Mouse (Mus musculus) CH12.LX (cell line): ENCODE results near the gene Six1. TPM values are rescaled to one million over a fixed set of nuclear protein-coding genes. Genes with fewer than 3 reads are reported as not detected.

Experiments
- DNase-seq: peaks from one replicate; pipeline ENCODE4 v3.0.0-alpha.2; 2013; ENCODE audit errors: extremely low read depth
- H3K27ac ChIP-seq: 2 replicates; pipeline ENCODE4 v1.5.1; 2012; ENCODE audit warnings: low read depth, mild to moderate bottlenecking, control low read depth, moderate library complexity; ENCODE audit not compliant: insufficient read depth
- H3K27me3 ChIP-seq: replicated peaks from 2 replicates; pipeline ENCODE3; 2012; ENCODE audit warnings: inconsistent platforms
- H3K36me3 ChIP-seq, 2 experiments: replicated peaks in 1 of 2; 2 replicates each; pipeline versions ENCODE3 to v1.6.1; 2012; ENCODE audit warnings: inconsistent platforms in 1 of 2, low read length in 1 of 2, mild to moderate bottlenecking in 1 of 2, mixed read lengths in 1 of 2, moderate library complexity in 1 of 2; ENCODE audit not compliant: control insufficient read depth in 1 of 2, insufficient read depth in 1 of 2
- H3K4me1 ChIP-seq, 2 experiments: 2 replicates each; pipeline ENCODE4 v1.6.1; 2012; ENCODE audit warnings: inconsistent platforms in 1 of 2, moderate library complexity in 1 of 2; ENCODE audit not compliant: insufficient read depth in 2 of 2, control insufficient read depth in 1 of 2
- H3K4me2 ChIP-seq: 2 replicates; pipeline ENCODE4 v1.6.1; 2012; ENCODE audit warnings: low read depth, mild to moderate bottlenecking, control low read depth; ENCODE audit not compliant: poor library complexity, insufficient read depth, severe bottlenecking
- H3K4me3 ChIP-seq, 3 experiments: fragments of 150-350 bp in 1 of 3; sonication (generic) in 1 of 3; replicated peaks in 1 of 3; 2 replicates each; pipeline versions ENCODE3 to v1.5.1; 2011 to 2012; ENCODE audit warnings: low read depth in 2 of 3, low read length in 2 of 3, mild to moderate bottlenecking in 2 of 3, moderate library complexity in 2 of 3, control low read depth in 1 of 3, improper control_type of control experiment in 1 of 3, inconsistent platforms in 1 of 3, mixed read lengths in 1 of 3; ENCODE audit not compliant: poor library complexity in 1 of 3
- H3K79me2 ChIP-seq: replicated peaks from 2 replicates; pipeline ENCODE4 v1.6.1; 2012; ENCODE audit warnings: mild to moderate bottlenecking, moderate library complexity; ENCODE audit not compliant: control insufficient read depth, poor library complexity, insufficient read depth, severe bottlenecking; ENCODE audit errors: extremely low read depth
- H3K9ac ChIP-seq: 2 replicates; pipeline ENCODE4 v1.6.1; 2012; ENCODE audit warnings: low read depth, mild to moderate bottlenecking, control low read depth, moderate library complexity; ENCODE audit not compliant: insufficient read depth
- H3K9me3 ChIP-seq: replicated peaks from 2 replicates; pipeline ENCODE3; 2012; ENCODE audit warnings: low read length, inconsistent platforms, mixed read lengths
- CHD1 ChIP-seq: IDR thresholded peaks from 2 replicates; pipeline ENCODE4 v1.6.1; 2012; ENCODE audit warnings: low read depth, low read length, improper control_type of control experiment, inconsistent platforms
- CHD2 ChIP-seq: IDR thresholded peaks from 2 replicates; pipeline ENCODE4 v1.6.1; 2011; ENCODE audit warnings: low read length, improper control_type of control experiment
- CTCF ChIP-seq, 2 experiments: IDR thresholded peaks in 1 of 2; conservative IDR thresholded peaks in 1 of 2; 2 replicates each; pipeline ENCODE4 v1.5.1; 2011 to 2012; ENCODE audit warnings: low read depth in 2 of 2, low read length in 2 of 2, improper control_type of control experiment in 1 of 2, inconsistent platforms in 1 of 2, mild to moderate bottlenecking in 1 of 2, moderate library complexity in 1 of 2
- EP300 ChIP-seq: IDR thresholded peaks from 2 replicates; pipeline ENCODE4 v1.6.1; 2011; ENCODE audit warnings: low read length, improper control_type of control experiment
- GABPA ChIP-seq: IDR thresholded peaks from 2 replicates; pipeline ENCODE4 v1.6.1; 2012; ENCODE audit warnings: low read depth, low read length, improper control_type of control experiment, inconsistent platforms; ENCODE audit not compliant: insufficient replicate concordance
- HCFC1 ChIP-seq: IDR thresholded peaks from 2 replicates; pipeline ENCODE4 v1.6.1; 2012; ENCODE audit warnings: low read depth, mild to moderate bottlenecking, inconsistent platforms, low read length, improper control_type of control experiment
- MAFK ChIP-seq: IDR thresholded peaks from 2 replicates; pipeline ENCODE4 v1.6.1; 2011; ENCODE audit warnings: low read length, improper control_type of control experiment; ENCODE audit not compliant: insufficient replicate concordance
- MAX ChIP-seq: IDR thresholded peaks from 2 replicates; pipeline ENCODE4 v1.6.1; 2011; ENCODE audit warnings: low read length, improper control_type of control experiment
- MEF2A ChIP-seq: IDR thresholded peaks from 2 replicates; pipeline ENCODE4 v1.6.1; 2014; ENCODE audit warnings: low read depth, mild to moderate bottlenecking, inconsistent platforms, low read length, improper control_type of control experiment, borderline replicate concordance
- MYC ChIP-seq: IDR thresholded peaks from 2 replicates; pipeline ENCODE4 v1.6.1; 2011; ENCODE audit warnings: low read depth, mild to moderate bottlenecking, improper control_type of control experiment, low read length
- PAX5 ChIP-seq: IDR thresholded peaks from 2 replicates; pipeline ENCODE4 v1.6.1; 2012; ENCODE audit warnings: low read length, inconsistent platforms, mixed read lengths
- POLR2A ChIP-seq: IDR thresholded peaks from 2 replicates; pipeline ENCODE4 v1.6.1; 2011; ENCODE audit warnings: low read depth, mild to moderate bottlenecking, improper control_type of control experiment, low read length
- RAD21 ChIP-seq: IDR thresholded peaks from 2 replicates; pipeline ENCODE4 v1.6.1; 2011; ENCODE audit warnings: low read depth, mild to moderate bottlenecking, low read length, improper control_type of control experiment, moderate library complexity
- SIN3A ChIP-seq: IDR thresholded peaks from 2 replicates; pipeline ENCODE4 v1.6.1; 2012; ENCODE audit warnings: low read length, improper control_type of control experiment, inconsistent platforms
- SMC3 ChIP-seq: IDR thresholded peaks from 2 replicates; pipeline ENCODE4 v1.6.1; 2011; ENCODE audit warnings: low read depth, low read length, improper control_type of control experiment
- TBP ChIP-seq: conservative IDR thresholded peaks from 2 replicates; pipeline ENCODE4 v1.6.1; 2011; ENCODE audit warnings: low read depth, low read length, improper control_type of control experiment
- TCF12 ChIP-seq: IDR thresholded peaks from 2 replicates; pipeline ENCODE4 v1.6.1; 2014; ENCODE audit warnings: low read depth, mild to moderate bottlenecking, inconsistent platforms, low read length, improper control_type of control experiment
- UBTF ChIP-seq: IDR thresholded peaks from 2 replicates; pipeline ENCODE4 v1.6.1; 2012; ENCODE audit warnings: low read depth, mild to moderate bottlenecking, inconsistent platforms, low read length, improper control_type of control experiment, moderate library complexity
- USF2 ChIP-seq: conservative IDR thresholded peaks from 2 replicates; pipeline ENCODE4 v1.6.1; 2011; ENCODE audit warnings: low read depth, low read length, improper control_type of control experiment
- ZKSCAN1 ChIP-seq: IDR thresholded peaks from 2 replicates; pipeline ENCODE4 v1.6.1; 2012; ENCODE audit warnings: low read depth, inconsistent platforms, low read length, improper control_type of control experiment, borderline replicate concordance
- ZMIZ1 ChIP-seq: IDR thresholded peaks from 2 replicates; pipeline ENCODE4 v1.6.1; 2012; ENCODE audit warnings: low read depth, mild to moderate bottlenecking, inconsistent platforms, low read length, improper control_type of control experiment
- dilution Hi-C: fragments of 300-500 bp; cut with MboI; formaldehyde crosslinking; loops from 2 replicates; pipeline ENCODE4 v1.14.3; 2020; ENCODE audit warnings: low sequenced_read_pairs; ENCODE audit not compliant: extremely low pct_unique_long_range_greater_than_20kb, extremely low pct_ligation_motif_present
- in situ Hi-C: fragments of 300-500 bp; cut with MboI; formaldehyde crosslinking; loops from 3 replicates; pipeline ENCODE4 v1.14.3; 2019; ENCODE audit warnings: low sequenced_read_pairs, low pct_ligation_motif_present, low pct_unique_long_range_greater_than_20kb, mixed read lengths
- polyA plus RNA-seq: library from polyadenylated mRNA; unstranded; fragments of >175 nt; gene quantifications from 2 replicates; pipeline ENCODE4 v1.2.1, GENCODE M21; 2012; ENCODE audit warnings: low read depth; ENCODE audit not compliant: insufficient read length
- total RNA-seq, 2 experiments: library from RNA; depleted of rRNA; stranded (reverse); fragments of 300-350 nt in 1 of 2; fragments of >200 nt in 1 of 2; gene quantifications; 2 replicates each; pipeline ENCODE4 v1.2.3; 2012 to 2014

Gene Six1
- total and polyA plus RNA-seq, 3 experiments = 7.9 to 16.5 (median 9.5) TPM

GRCm38 (mm10) chr12:73041256-73041630 is 12.4 kb downstream of the Six1 start:
- Histone ChIP-seq H3K9ac (no peak overlapping the region), H3K27ac (no peak overlapping the region), H3K4me1 (peaks cover 0 to 21% of the 10 kb centered on the region in 2 experiments; a peak in 2 of 4 replicates), H3K9me3 (no peaks in the 10 kb centered on the region), H3K4me2 (no peak overlapping the region), H3K27me3 (no peaks in the 10 kb centered on the region), H3K36me3 (peaks cover 5 to 27% of the 10 kb centered on the region in 2 experiments), H3K4me3 (no peak overlapping the region), H3K79me2 (peaks cover 24% of the 10 kb centered on the region)
- DNase-seq = no peak
- dilution Hi-C loops (no loop called here), in situ Hi-C loops (loop anchor here (25.0 kb wide), 1 partner anchor 271 kb away; no protein-coding TSS in a partner anchor)
- TF ChIP-seq MAX = no peak

- peaks cover 5 to 27% of the 10 kb centered on the region in 2 experiments for H3K36me3 ChIP-seq
- no peak overlapping the region for H3K27ac ChIP-seq
- no peak overlapping the region for H3K4me2 ChIP-seq
- in situ Hi-C loops = loop anchor here (25.0 kb wide), 1 partner anchor 272 kb away; no protein-coding TSS in a partner anchor
- no peak overlapping the region for H3K4me3 ChIP-seq
- H3K4me1 ChIP-seq = peaks cover 0 to 21% of the 10 kb centered on the region in 2 experiments; a peak in 2 of 4 replicates
- H3K9ac ChIP-seq = no peak overlapping the region
- peaks cover 20% of the 10 kb centered on the region for H3K79me2 ChIP-seq
- no peaks in the 10 kb centered on the region for H3K9me3 ChIP-seq
- DNase-seq = no peak
- H3K27me3 ChIP-seq = no peaks in the 10 kb centered on the region
- dilution Hi-C loops = no loop called here
- no peak for TF ChIP-seq TBP
- no peak for TF ChIP-seq SMC3
- TF ChIP-seq RAD21 = no peak
- TF ChIP-seq UBTF = no peak
- no peak for TF ChIP-seq MEF2A
- TF ChIP-seq MAFK = no peak
Observed at GRCm38 (mm10) chr12:73040563-73041255, 13.0 kb downstream of the Six1 start.

GRCm38 (mm10) chr12:73039939-73040562 is 13.6 kb downstream of the Six1 start:
- Histone ChIP-seq H3K27ac (no peak overlapping the region), H3K9ac (no peak overlapping the region), H3K79me2 (peaks cover 20% of the 10 kb centered on the region), H3K9me3 (no peaks in the 10 kb centered on the region), H3K36me3 (peaks cover 5 to 27% of the 10 kb centered on the region in 2 experiments), H3K4me2 (no peak overlapping the region), H3K27me3 (no peaks in the 10 kb centered on the region), H3K4me3 (no peak overlapping the region), H3K4me1 (peaks cover 0 to 21% of the 10 kb centered on the region in 2 experiments; a peak in 2 of 4 replicates)
- in situ Hi-C loops = loop anchor here (25.0 kb wide), 1 partner anchor 272 kb away; no protein-coding TSS in a partner anchor
- no peak for DNase-seq
- no peak for TF ChIP-seq EP300
- TF ChIP-seq MAFK = no peak
- TF ChIP-seq GABPA = no peak
- TF ChIP-seq SIN3A = no peak
- TF ChIP-seq ZMIZ1 = no peak
- TF ChIP-seq MYC = no peak
- TF ChIP-seq TCF12 = no peak
- no peak for TF ChIP-seq CTCF (conservative IDR thresholded peaks at IDR 0.05 in 1 of 2, IDR thresholded peaks at IDR 0.05 in 1 of 2; ENCODE audit: low read depth in 2 of 2, low read length in 2 of 2)
- no peak for TF ChIP-seq CHD2
- no peak for TF ChIP-seq PAX5
- TF ChIP-seq HCFC1 = no peak
- no peak for TF ChIP-seq CHD1
- TF ChIP-seq RAD21 = no peak
- TF ChIP-seq USF2 = no peak
- no peak for TF ChIP-seq POLR2A
- no peak for TF ChIP-seq MAX
- TF ChIP-seq ZKSCAN1 = no peak
- dilution Hi-C loops = no loop called here
